Mouse (Mus musculus): ENCODE data around the gene Hip1r. TPM values are rescaled to one million over a fixed set of nuclear protein-coding genes. Genes with fewer than 3 reads are reported as not detected.
"Not testable (repeated sequence)": the region's sequence is repeated elsewhere in the genome, so short reads cannot be mapped to it uniquely, and the experiment has no call there.

Hip1r gene
- polyA plus RNA-seq, 1 experiment, result 40.9 TPM

- Histone ChIP-seq H3K4me1 (ENCODE audit: control insufficient read depth, insufficient read depth, insufficient read length, low read length) (peaks cover 30% of the 10 kb centered on the region), H3K4me3 (ENCODE audit: low read depth, low read length) (no peak overlapping the region), H3K36me3 (ENCODE audit: control insufficient read depth, insufficient read depth, low read length) (no peaks in the 10 kb centered on the region), H3K27me3 (ENCODE audit: control insufficient read depth, insufficient read depth, low read length) (no peaks in the 10 kb centered on the region), H3K27ac (ENCODE audit: insufficient read depth, low read depth, low read length) (no peak overlapping the region)
- WGBS, result 68% methylated on average over 11 of the region's 11 CpGs
- TF ChIP-seq CTCF (IDR thresholded peaks at IDR 0.05; ENCODE audit: extremely low read depth, insufficient read length, insufficient replicate concordance, low read depth, low read length), result no peak
- TF ChIP-seq POLR2A (IDR thresholded peaks at IDR 0.05; ENCODE audit: low read depth, low read length), result no peak
Observed at GRCm38 (mm10) chr5:124045453-124046010, 72.1 kb downstream of the Hip1r start.

- no peaks in the 10 kb centered on the region for H3K36me3 ChIP-seq (ENCODE audit: control insufficient read depth, insufficient read depth, low read length)
- TF ChIP-seq CTCF (IDR thresholded peaks at IDR 0.05; ENCODE audit: extremely low read depth, insufficient read length, insufficient replicate concordance, low read depth, low read length) (no peak), POLR2A (IDR thresholded peaks at IDR 0.05; ENCODE audit: low read depth, low read length) (no peak)
- no peak overlapping the region for H3K4me3 ChIP-seq (ENCODE audit: low read depth, low read length)
- H3K27ac ChIP-seq (ENCODE audit: insufficient read depth, low read depth, low read length), result peak overlapping the region; percentile 73
- no peaks in the 10 kb centered on the region for H3K27me3 ChIP-seq (ENCODE audit: control insufficient read depth, insufficient read depth, low read length)
- peaks cover 40% of the 10 kb centered on the region for H3K4me1 ChIP-seq (ENCODE audit: control insufficient read depth, insufficient read depth, insufficient read length, low read length)
- WGBS, result 52% methylated on average over 7 of the region's 7 CpGs
Observed at GRCm38 (mm10) chr5:124046741-124047401, 73.4 kb downstream of the Hip1r start.

DNA sequence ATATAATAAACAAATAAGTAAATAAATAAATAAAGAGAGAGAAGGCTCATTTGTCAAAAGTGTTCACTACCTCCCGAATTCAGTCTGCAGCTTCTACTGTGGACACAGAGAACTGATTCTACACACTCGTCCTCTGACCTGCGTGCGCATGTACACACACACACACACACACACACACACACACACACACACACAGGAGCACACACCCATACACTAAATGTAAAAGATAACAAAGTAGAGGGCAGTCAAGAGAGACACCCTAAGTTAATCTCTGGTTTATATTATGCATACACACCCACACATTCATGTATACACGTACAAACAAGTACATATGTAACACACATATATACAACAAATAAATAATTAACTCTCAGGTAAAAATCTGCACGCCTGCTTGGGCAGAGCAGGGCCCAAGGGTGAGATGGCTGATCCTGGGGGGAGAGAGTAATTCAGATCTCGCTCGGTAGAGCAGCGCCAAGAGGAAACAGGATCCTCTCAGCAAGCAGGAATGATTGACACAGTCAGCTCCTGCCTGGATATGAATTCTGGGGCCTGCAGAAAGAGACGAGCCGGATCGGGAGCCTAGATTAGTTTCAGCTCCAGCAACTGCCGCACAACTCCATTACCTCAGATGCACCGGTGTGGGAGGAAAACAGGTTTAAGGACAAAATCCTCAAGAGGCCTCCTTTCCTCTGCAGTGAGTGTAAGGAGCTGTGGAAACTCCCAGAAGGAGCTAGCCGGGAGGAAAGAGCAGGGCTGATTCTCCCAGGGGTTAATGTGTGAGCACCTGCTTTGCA lies 76.0 kb downstream of the Hip1r start:
- H3K27ac ChIP-seq (ENCODE audit: insufficient read depth, low read depth, low read length), result peak overlapping the region; percentile 70
- H3K27me3 ChIP-seq (ENCODE audit: control insufficient read depth, insufficient read depth, low read length), result no peaks in the 10 kb centered on the region
- TF ChIP-seq CTCF (IDR thresholded peaks at IDR 0.05; ENCODE audit: extremely low read depth, insufficient read length, insufficient replicate concordance, low read depth, low read length) (no peak), POLR2A (IDR thresholded peaks at IDR 0.05; ENCODE audit: low read depth, low read length) (no peak)
- H3K4me3 ChIP-seq (ENCODE audit: low read depth, low read length), result no peak overlapping the region
- no peaks in the 10 kb centered on the region for H3K36me3 ChIP-seq (ENCODE audit: control insufficient read depth, insufficient read depth, low read length)
- WGBS, result 67% methylated on average over 15 of the region's 15 CpGs
- H3K4me1 ChIP-seq (ENCODE audit: control insufficient read depth, insufficient read depth, insufficient read length, low read length), result peaks cover 42% of the 10 kb centered on the region

GRCm38 (mm10) chr5:124050095-124051050 lies 76.9 kb downstream of the Hip1r start:
- Histone ChIP-seq H3K4me3 (ENCODE audit: low read depth, low read length) (no peak overlapping the region), H3K4me1 (ENCODE audit: control insufficient read depth, insufficient read depth, insufficient read length, low read length) (peaks cover 42% of the 10 kb centered on the region), H3K27ac (ENCODE audit: insufficient read depth, low read depth, low read length) (peak overlapping the region; percentile 70), H3K27me3 (ENCODE audit: control insufficient read depth, insufficient read depth, low read length) (no peaks in the 10 kb centered on the region), H3K36me3 (ENCODE audit: control insufficient read depth, insufficient read depth, low read length) (no peaks in the 10 kb centered on the region)
- TF ChIP-seq POLR2A (IDR thresholded peaks at IDR 0.05; ENCODE audit: low read depth, low read length) (no peak), CTCF (IDR thresholded peaks at IDR 0.05; ENCODE audit: extremely low read depth, insufficient read length, insufficient replicate concordance, low read depth, low read length) (no peak)
- WGBS, result 49% methylated on average over 14 of the region's 14 CpGs

DNA sequence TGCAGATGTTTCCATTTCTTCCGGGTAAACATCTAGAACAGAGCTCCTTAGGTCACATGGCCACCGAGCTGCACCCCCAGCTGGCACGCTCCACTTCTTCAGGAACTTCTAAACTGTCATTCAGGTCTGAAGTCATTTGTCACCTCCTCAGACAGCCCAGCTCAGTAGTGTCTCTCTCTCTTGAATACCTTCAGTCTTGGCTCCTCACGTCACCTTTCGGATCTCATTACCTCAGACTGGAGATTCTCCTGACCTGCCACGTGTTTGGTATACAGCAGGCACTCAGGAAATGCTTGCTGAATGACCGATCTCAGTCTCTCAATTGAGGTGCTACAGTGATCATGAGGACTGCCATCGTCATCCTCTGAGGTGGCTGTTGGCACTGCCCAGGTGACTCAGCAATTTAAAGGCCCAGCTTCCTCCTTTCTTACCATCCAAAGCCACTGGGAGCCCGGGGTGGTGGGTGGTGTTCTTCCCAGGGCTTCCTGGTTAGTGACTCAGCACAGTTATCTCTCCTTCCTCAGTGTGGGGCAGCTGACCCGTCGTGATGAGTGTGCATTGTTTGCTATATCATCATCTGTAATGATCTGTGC lies 78.6 kb downstream of the Hip1r start:
- 37% methylated on average over 11 of the region's 11 CpGs for WGBS
- Histone ChIP-seq H3K4me3 (ENCODE audit: low read depth, low read length) (no peak overlapping the region), H3K27me3 (ENCODE audit: control insufficient read depth, insufficient read depth, low read length) (no peaks in the 10 kb centered on the region), H3K27ac (ENCODE audit: insufficient read depth, low read depth, low read length) (peak overlapping the region; percentile 29; the same call in 1 of the 2 replicates), H3K4me1 (ENCODE audit: control insufficient read depth, insufficient read depth, insufficient read length, low read length) (peaks cover 37% of the 10 kb centered on the region), H3K36me3 (ENCODE audit: control insufficient read depth, insufficient read depth, low read length) (no peaks in the 10 kb centered on the region)
- TF ChIP-seq POLR2A (IDR thresholded peaks at IDR 0.05; ENCODE audit: low read depth, low read length), result no peak
- no peak for TF ChIP-seq CTCF (IDR thresholded peaks at IDR 0.05; ENCODE audit: extremely low read depth, insufficient read length, insufficient replicate concordance, low read depth, low read length)

GRCm38 (mm10) chr5:124052641-124053040 lies 79.2 kb downstream of the Hip1r start:
- not testable (repeated sequence) for H3K27me3 ChIP-seq (ENCODE audit: control insufficient read depth, insufficient read depth, low read length); H3K4me3 ChIP-seq (ENCODE audit: low read depth, low read length); H3K36me3 ChIP-seq (ENCODE audit: control insufficient read depth, insufficient read depth, low read length)
- peak overlapping the region; percentile 26; the same call in 1 of the 2 replicates for H3K27ac ChIP-seq (ENCODE audit: insufficient read depth, low read depth, low read length)
- WGBS, result 73% methylated on average over 7 of the region's 7 CpGs
- H3K4me1 ChIP-seq (ENCODE audit: control insufficient read depth, insufficient read depth, insufficient read length, low read length), result peaks cover 30% of the 10 kb centered on the region

Other genes with a start within 250 kb of the Hip1r start
- 1.9 and 6.0 TPM in 2 replicates for gene Rsrc2, start 224.2 kb upstream of the Hip1r start, polyA plus RNA-seq (2012; rRNA removed)
- gene Kntc1, start 223.9 kb upstream of the Hip1r start, polyA plus RNA-seq (2012; rRNA removed), result 0.55 and 1.8 TPM in 2 replicates
- 0.30 and 0.65 TPM in 2 replicates for gene Hcar2, start 108.1 kb upstream of the Hip1r start, polyA plus RNA-seq (2012; rRNA removed)
- 1.2 and 3.9 TPM in 2 replicates for gene Hcar1, start 93.6 kb upstream of the Hip1r start, polyA plus RNA-seq (2012; rRNA removed)
- 1.4 and 2.4 TPM in 2 replicates for gene Denr, start 66.5 kb upstream of the Hip1r start, polyA plus RNA-seq (2012; rRNA removed)
- gene Gm43518, start 46.2 kb upstream of the Hip1r start, polyA plus RNA-seq (2012; rRNA removed), result 0.44 TPM in 1 of 2 replicates, not detected in the other
- 0.53 and 1.9 TPM in 2 replicates for gene Ccdc62, start 42.9 kb upstream of the Hip1r start, polyA plus RNA-seq (2012; rRNA removed)
- gene Vps37b, start 58.6 kb downstream of the Hip1r start, polyA plus RNA-seq (2012; rRNA removed), result 35.9 and 55.6 TPM in 2 replicates
- 11.9 and 21.2 TPM in 2 replicates for gene Abcb9, start 122.2 kb downstream of the Hip1r start, polyA plus RNA-seq (2012; rRNA removed)
- 44.0 and 48.7 TPM in 2 replicates for gene Ogfod2, start 138.7 kb downstream of the Hip1r start, polyA plus RNA-seq (2012; rRNA removed)
- 12.7 and 19.6 TPM in 2 replicates for gene Arl6ip4, start 142.5 kb downstream of the Hip1r start, polyA plus RNA-seq (2012; rRNA removed)